Mouse (Mus musculus) neural tube, embryonic 10.5 days (tissue): ENCODE measurements at regions not wholly inside any gene's neighbourhood (a gene's known extent, or its start where the extent isn't known, plus 50 kb on each side); places are given as distances from the start of the nearest gene placed in this dataset.

Source experiments
- DNase-seq: peaks from one replicate; pipeline ENCODE4 v3.0.0-alpha.2; 2017; ENCODE audit warnings: low spot score; ENCODE audit errors: extremely low spot score

- no peak for DNase-seq
These were observed 64.1 kb upstream of the Sall1 start for GRCm38 (mm10) chr8:89107895-89108660.

- DNase-seq, result no peak
These were observed 62.4 kb upstream of the Sall1 start for GRCm38 (mm10) chr8:89106346-89106745.

- DNase-seq, result no peak
These were observed 53.4 kb upstream of the Sall1 start for GRCm38 (mm10) chr8:89097396-89097795.
